Mouse (Mus musculus): ENCODE results near the gene Atad5. TPM values are rescaled to one million over a fixed set of nuclear protein-coding genes. Genes with fewer than 3 reads are reported as not detected.
"Not testable (repeated sequence)": the region's sequence is repeated elsewhere in the genome, so short reads cannot be mapped to it uniquely, and the experiment has no call there.

Atad5 gene
- polyA plus RNA-seq, 1 experiment, result 19.4 TPM

GRCm38 (mm10) chr11:80148313-80148712, 59.1 kb downstream of the Atad5 start:
- no peak for TF ChIP-seq CTCF (IDR thresholded peaks at IDR 0.05; ENCODE audit: control insufficient read depth, insufficient read depth, low read length)
- no peak for TF ChIP-seq POLR2A (IDR thresholded peaks at IDR 0.05; ENCODE audit: borderline replicate concordance, control insufficient read depth, low read depth, low read length)
- Histone ChIP-seq H3K27ac (ENCODE audit: control insufficient read depth, insufficient read depth, low read depth, low read length, poor library complexity) (no peak overlapping the region), H3K4me3 (replicated peaks; ENCODE audit: control insufficient read depth, low read depth, low read length) (no peak overlapping the region), H3K4me1 (ENCODE audit: control insufficient read depth, insufficient read depth, low read length) (peaks cover 2% of the 10 kb centered on the region; the same call in 1 of the 2 replicates)
- 62% methylated on average over 1 of the region's 1 CpGs for WGBS

- not testable (repeated sequence) for H3K4me1 ChIP-seq (ENCODE audit: control insufficient read depth, insufficient read depth, low read length)
- WGBS, result 63% methylated on average over 2 of the region's 4 CpGs
These were observed 59.8 kb downstream of the Atad5 start for GRCm38 (mm10) chr11:80148974-80149373.

GRCm38 (mm10) chr11:80149412-80150023, 60.3 kb downstream of the Atad5 start:
- TF ChIP-seq POLR2A (IDR thresholded peaks at IDR 0.05; ENCODE audit: borderline replicate concordance, control insufficient read depth, low read depth, low read length) (no peak), CTCF (IDR thresholded peaks at IDR 0.05; ENCODE audit: control insufficient read depth, insufficient read depth, low read length) (no peak)
- WGBS, result 77% methylated on average over 8 of the region's 8 CpGs
- peaks cover 2% of the 10 kb centered on the region; the same call in 1 of the 2 replicates for H3K4me1 ChIP-seq (ENCODE audit: control insufficient read depth, insufficient read depth, low read length)

More at GRCm38 (mm10) chr11:80148974-80149373, 59.8 kb downstream of the Atad5 start:
- not testable (repeated sequence) for H3K27ac ChIP-seq (ENCODE audit: control insufficient read depth, insufficient read depth, low read depth, low read length, poor library complexity); H3K4me3 ChIP-seq (replicated peaks; ENCODE audit: control insufficient read depth, low read depth, low read length)

GRCm38 (mm10) chr11:80150566-80150965, 61.4 kb downstream of the Atad5 start:
- no peak overlapping the region; the same call in 1 of the 2 replicates for H3K27ac ChIP-seq (ENCODE audit: control insufficient read depth, insufficient read depth, low read depth, low read length, poor library complexity)
- peaks cover 2% of the 10 kb centered on the region; the same call in 1 of the 2 replicates for H3K4me1 ChIP-seq (ENCODE audit: control insufficient read depth, insufficient read depth, low read length)
- WGBS, result 46% methylated on average over 5 of the region's 5 CpGs
- H3K4me3 ChIP-seq (replicated peaks; ENCODE audit: control insufficient read depth, low read depth, low read length), result no peak overlapping the region
- TF ChIP-seq POLR2A (IDR thresholded peaks at IDR 0.05; ENCODE audit: borderline replicate concordance, control insufficient read depth, low read depth, low read length), result no peak
- no peak for TF ChIP-seq CTCF (IDR thresholded peaks at IDR 0.05; ENCODE audit: control insufficient read depth, insufficient read depth, low read length)

More at GRCm38 (mm10) chr11:80149412-80150023, 60.3 kb downstream of the Atad5 start:
- no peak overlapping the region for H3K4me3 ChIP-seq (replicated peaks; ENCODE audit: control insufficient read depth, low read depth, low read length)
- no peak overlapping the region for H3K27ac ChIP-seq (ENCODE audit: control insufficient read depth, insufficient read depth, low read depth, low read length, poor library complexity)

GRCm38 (mm10) chr11:80151541-80151940, 62.3 kb downstream of the Atad5 start:
- peaks cover 2% of the 10 kb centered on the region; the same call in 1 of the 2 replicates for H3K4me1 ChIP-seq (ENCODE audit: control insufficient read depth, insufficient read depth, low read length)
- TF ChIP-seq CTCF (IDR thresholded peaks at IDR 0.05; ENCODE audit: control insufficient read depth, insufficient read depth, low read length) (no peak), POLR2A (IDR thresholded peaks at IDR 0.05; ENCODE audit: borderline replicate concordance, control insufficient read depth, low read depth, low read length) (no peak)
- H3K27ac ChIP-seq (ENCODE audit: control insufficient read depth, insufficient read depth, low read depth, low read length, poor library complexity), result no peak overlapping the region
- WGBS, result 8% methylated on average over 2 of the region's 2 CpGs
- no peak overlapping the region for H3K4me3 ChIP-seq (replicated peaks; ENCODE audit: control insufficient read depth, low read depth, low read length)

- Histone ChIP-seq H3K4me3 (replicated peaks; ENCODE audit: control insufficient read depth, low read depth, low read length) (no peak overlapping the region), H3K4me1 (ENCODE audit: control insufficient read depth, insufficient read depth, low read length) (peaks cover 2% of the 10 kb centered on the region; the same call in 1 of the 2 replicates), H3K27ac (ENCODE audit: control insufficient read depth, insufficient read depth, low read depth, low read length, poor library complexity) (no peak overlapping the region)
- 83% methylated on average over 8 of the region's 8 CpGs for WGBS
- TF ChIP-seq CTCF (IDR thresholded peaks at IDR 0.05; ENCODE audit: control insufficient read depth, insufficient read depth, low read length) (no peak), POLR2A (IDR thresholded peaks at IDR 0.05; ENCODE audit: borderline replicate concordance, control insufficient read depth, low read depth, low read length) (no peak)
These were observed 63.2 kb downstream of the Atad5 start for GRCm38 (mm10) chr11:80152376-80152775.

- TF ChIP-seq CTCF (IDR thresholded peaks at IDR 0.05; ENCODE audit: control insufficient read depth, insufficient read depth, low read length), result no peak
- peak; percentile 36; the same call in 1 of the 2 replicates for TF ChIP-seq POLR2A (IDR thresholded peaks at IDR 0.05; ENCODE audit: borderline replicate concordance, control insufficient read depth, low read depth, low read length)
- peak within 1 kb of the TSS; percentile 63 for H3K4me3 ChIP-seq (replicated peaks; ENCODE audit: control insufficient read depth, low read depth, low read length)
- peaks cover 2% of the 10 kb centered on the region; the same call in 1 of the 2 replicates for H3K4me1 ChIP-seq (ENCODE audit: control insufficient read depth, insufficient read depth, low read length)
- peak within 1 kb of the TSS; percentile 24 for H3K27ac ChIP-seq (ENCODE audit: control insufficient read depth, insufficient read depth, low read depth, low read length, poor library complexity)
- WGBS, result under 1% methylated on average over 47 of the region's 47 CpGs
These were observed 64.8 kb downstream of the Atad5 start, which contains the start of gene Adap2 for GRCm38 (mm10) chr11:80153857-80154495. Gene Adap2, plus strand, starts transcription at chr11:80154105.

GRCm38 (mm10) chr11:80154501-80154900, 65.3 kb downstream of the Atad5 start:
- peak overlapping the region; percentile 24; the same call in 1 of the 2 replicates for H3K27ac ChIP-seq (ENCODE audit: control insufficient read depth, insufficient read depth, low read depth, low read length, poor library complexity)
- peak overlapping the region; percentile 63 for H3K4me3 ChIP-seq (replicated peaks; ENCODE audit: control insufficient read depth, low read depth, low read length)
- peaks cover 2% of the 10 kb centered on the region; the same call in 1 of the 2 replicates for H3K4me1 ChIP-seq (ENCODE audit: control insufficient read depth, insufficient read depth, low read length)
- 44% methylated on average over 25 of the region's 25 CpGs for WGBS
- no peak for TF ChIP-seq CTCF (IDR thresholded peaks at IDR 0.05; ENCODE audit: control insufficient read depth, insufficient read depth, low read length)

Data from bone marrow, adult 2 months (tissue).